Mouse (Mus musculus): Measurements from ENCODE around the gene Crat. TPM values are rescaled to one million over a fixed set of nuclear protein-coding genes. Genes with fewer than 3 reads are reported as not detected.

The Crat gene
- polyA plus RNA-seq, 1 experiment from 2014 or later: 37.4 TPM

DNA sequence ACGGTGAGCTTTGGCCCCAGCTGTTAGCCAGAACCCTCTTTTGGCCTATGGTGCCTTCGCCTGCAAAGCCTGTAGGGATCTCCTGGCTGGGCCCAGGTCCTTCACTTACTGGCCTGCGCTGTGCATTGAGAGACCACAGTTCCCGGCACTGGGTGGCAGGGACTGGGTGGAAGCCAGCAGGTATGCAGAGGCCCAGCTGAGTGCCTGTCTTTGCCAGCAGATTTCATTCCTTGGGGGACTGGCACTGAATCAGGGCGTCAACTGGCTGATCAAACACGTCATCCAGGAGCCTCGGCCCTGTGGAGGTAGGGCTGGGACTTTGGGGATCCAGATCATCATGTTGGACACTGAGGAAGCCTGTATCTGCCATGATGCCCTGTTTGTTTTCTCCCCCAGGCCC lies 19.9 kb downstream of the Crat start:
- peak overlapping the region; percentile 54 for H3K27ac ChIP-seq (ENCODE audit: low read length)
- no peaks in the 10 kb centered on the region for H3K9me3 ChIP-seq (ENCODE audit: low read length)
- H3K4me2 ChIP-seq (replicated peaks; ENCODE audit: low read depth, low read length): no peak overlapping the region
- no peaks in the 10 kb centered on the region for H3K27me3 ChIP-seq (replicated peaks; ENCODE audit: insufficient read depth, low read length)
- H3K4me3 ChIP-seq (ENCODE audit: low read depth, low read length): no peak overlapping the region
- no peak overlapping the region for H3K9ac ChIP-seq (replicated peaks; ENCODE audit: low read depth)
- TF ChIP-seq EP300 (IDR thresholded peaks at IDR 0.05) (no peak), CTCF (IDR thresholded peaks at IDR 0.05) (no peak)
- H3K4me1 ChIP-seq (ENCODE audit: insufficient read depth, low read depth, low read length): peaks cover 16% of the 10 kb centered on the region
- 0 out of 2 replicates have a peak, but pooled peaks cover 19% of the 10 kb centered on the region for H3K36me3 ChIP-seq (ENCODE audit: insufficient read depth, low read length)
- ATAC-seq (no peak), DNase-seq (ENCODE audit: low spot score) (peak; percentile 21)
- WGBS: 74% methylated on average over 7 of the region's 7 CpGs

DNA sequence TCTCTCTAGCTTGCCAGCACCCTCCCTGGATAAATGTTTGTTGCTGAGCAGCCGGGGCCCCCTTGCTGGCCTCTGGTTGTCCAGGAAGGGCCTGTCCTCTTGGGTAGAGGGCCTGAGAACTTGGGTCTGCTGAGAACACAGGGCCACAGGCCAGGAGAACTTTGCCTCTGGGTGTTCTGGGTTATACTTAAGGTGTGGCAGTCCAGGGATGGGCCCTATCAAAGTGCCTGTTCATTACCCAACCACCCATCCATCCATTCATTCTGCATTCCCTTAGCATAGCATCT lies 22.3 kb downstream of the Crat start:
- H3K9me3 ChIP-seq (ENCODE audit: low read length): no peaks in the 10 kb centered on the region
- peaks cover 16% of the 10 kb centered on the region for H3K4me1 ChIP-seq (ENCODE audit: insufficient read depth, low read depth, low read length)
- H3K9ac ChIP-seq (replicated peaks; ENCODE audit: low read depth): peak overlapping the region; percentile 73
- ATAC-seq: peak; percentile 6
- H3K4me3 ChIP-seq (ENCODE audit: low read depth, low read length): peak overlapping the region; percentile 87
- 33% methylated on average over 1 of the region's 1 CpGs for WGBS
- H3K27me3 ChIP-seq (replicated peaks; ENCODE audit: insufficient read depth, low read length): no peaks in the 10 kb centered on the region
- DNase-seq (ENCODE audit: low spot score): no peak
- 0 out of 2 replicates have a peak, but pooled peaks cover 18% of the 10 kb centered on the region for H3K36me3 ChIP-seq (ENCODE audit: insufficient read depth, low read length)
- peak overlapping the region; percentile 81 for H3K4me2 ChIP-seq (replicated peaks; ENCODE audit: low read depth, low read length)
- no peak for TF ChIP-seq EP300 (IDR thresholded peaks at IDR 0.05)
- peak overlapping the region; percentile 92 for H3K27ac ChIP-seq (ENCODE audit: low read length)

- H3K4me3 ChIP-seq (ENCODE audit: low read depth, low read length): peak overlapping the region; percentile 87
- H3K9me3 ChIP-seq (ENCODE audit: low read length): no peaks in the 10 kb centered on the region
- WGBS: 0% methylated on average over 44 of the region's 54 CpGs
- H3K27me3 ChIP-seq (replicated peaks; ENCODE audit: insufficient read depth, low read length): no peaks in the 10 kb centered on the region
- peak overlapping the region; percentile 73 for H3K9ac ChIP-seq (replicated peaks; ENCODE audit: low read depth)
- H3K27ac ChIP-seq (ENCODE audit: low read length): peak overlapping the region; percentile 92
- 0 out of 2 replicates have a peak, but pooled peaks cover 13% of the 10 kb centered on the region for H3K36me3 ChIP-seq (ENCODE audit: insufficient read depth, low read length)
- peaks cover 16% of the 10 kb centered on the region for H3K4me1 ChIP-seq (ENCODE audit: insufficient read depth, low read depth, low read length)
- DNase-seq (ENCODE audit: low spot score) (peak; percentile 95), ATAC-seq (peak; percentile 76)
- peak overlapping the region; percentile 81 for H3K4me2 ChIP-seq (replicated peaks; ENCODE audit: low read depth, low read length)
- TF ChIP-seq CTCF (IDR thresholded peaks at IDR 0.05) (0 out of 2 replicates have a peak, but pooled peaks have one; percentile 4), EP300 (IDR thresholded peaks at IDR 0.05) (peak; percentile 31; the same call in 1 of the 2 replicates)
Observed at GRCm38 (mm10) chr2:30392577-30393369, 22.8 kb downstream of the Crat start.

DNA sequence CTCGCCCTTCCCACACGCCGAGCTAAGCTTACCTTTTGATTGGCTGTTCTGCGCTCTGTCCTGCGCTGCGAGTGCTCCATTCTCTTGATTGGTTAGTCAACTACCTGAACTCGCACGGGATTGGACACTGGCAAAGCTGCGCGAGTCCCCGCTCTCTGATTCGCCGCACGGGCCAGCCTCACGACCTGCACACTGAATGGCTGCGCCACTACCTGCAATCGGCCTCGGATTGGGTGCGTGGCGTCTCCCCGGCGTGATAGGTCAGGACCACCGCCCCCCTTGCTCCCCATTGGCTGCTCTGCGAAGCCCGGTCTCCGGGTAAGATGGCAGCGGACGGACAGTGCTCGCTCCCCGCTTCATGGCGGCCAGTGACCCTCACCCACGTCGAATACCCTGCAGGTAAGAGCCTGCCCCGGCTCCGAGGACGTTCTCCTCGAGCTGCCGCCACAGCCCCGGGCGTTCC lies 23.5 kb downstream of the Crat start, which contains the start of gene Dolpp1:
Gene Dolpp1, plus strand, starts transcription at position 141 of the 463 bp plus-strand sequence.
- ATAC-seq: peak; percentile 93
- Histone ChIP-seq H3K36me3 (ENCODE audit: insufficient read depth, low read length) (0 out of 2 replicates have a peak, but pooled peaks cover 9% of the 10 kb centered on the region), H3K27ac (ENCODE audit: low read length) (peak within 1 kb of the TSS; percentile 92), H3K4me1 (ENCODE audit: insufficient read depth, low read depth, low read length) (peaks cover 16% of the 10 kb centered on the region), H3K27me3 (replicated peaks; ENCODE audit: insufficient read depth, low read length) (no peaks in the 10 kb centered on the region), H3K4me3 (ENCODE audit: low read depth, low read length) (peak within 1 kb of the TSS; percentile 87), H3K9ac (replicated peaks; ENCODE audit: low read depth) (peak within 1 kb of the TSS; percentile 73), H3K9me3 (ENCODE audit: low read length) (no peaks in the 10 kb centered on the region), H3K4me2 (replicated peaks; ENCODE audit: low read depth, low read length) (peak within 1 kb of the TSS; percentile 81)
- TF ChIP-seq CTCF (IDR thresholded peaks at IDR 0.05): 0 out of 2 replicates have a peak, but pooled peaks have one; percentile 8
- TF ChIP-seq EP300 (IDR thresholded peaks at IDR 0.05): peak; percentile 54; the same call in 1 of the 2 replicates
- WGBS: under 1% methylated on average over 38 of the region's 40 CpGs
- peak; percentile 99 for DNase-seq (ENCODE audit: low spot score)

- H3K9me3 ChIP-seq (ENCODE audit: low read length): no peaks in the 10 kb centered on the region
- H3K9ac ChIP-seq (replicated peaks; ENCODE audit: low read depth): no peak overlapping the region
- ATAC-seq (no peak), DNase-seq (ENCODE audit: low spot score) (no peak)
- 85% methylated on average over 2 of the region's 2 CpGs for WGBS
- TF ChIP-seq CTCF (IDR thresholded peaks at IDR 0.05) (peak; percentile 38; the same call in 1 of the 2 replicates), EP300 (IDR thresholded peaks at IDR 0.05) (no peak)
- H3K4me2 ChIP-seq (replicated peaks; ENCODE audit: low read depth, low read length): no peak overlapping the region
- peaks cover 8% of the 10 kb centered on the region; the same call in 1 of the 2 replicates for H3K4me1 ChIP-seq (ENCODE audit: insufficient read depth, low read depth, low read length)
- no peak overlapping the region for H3K4me3 ChIP-seq (ENCODE audit: low read depth, low read length)
- no peaks in the 10 kb centered on the region for H3K27me3 ChIP-seq (replicated peaks; ENCODE audit: insufficient read depth, low read length)
- H3K27ac ChIP-seq (ENCODE audit: low read length): no peak overlapping the region
- 0 out of 2 replicates have a peak, but pooled peaks cover 3% of the 10 kb centered on the region for H3K36me3 ChIP-seq (ENCODE audit: insufficient read depth, low read length)
Observed at GRCm38 (mm10) chr2:30389000-30389399, 26.6 kb downstream of the Crat start.

DNA sequence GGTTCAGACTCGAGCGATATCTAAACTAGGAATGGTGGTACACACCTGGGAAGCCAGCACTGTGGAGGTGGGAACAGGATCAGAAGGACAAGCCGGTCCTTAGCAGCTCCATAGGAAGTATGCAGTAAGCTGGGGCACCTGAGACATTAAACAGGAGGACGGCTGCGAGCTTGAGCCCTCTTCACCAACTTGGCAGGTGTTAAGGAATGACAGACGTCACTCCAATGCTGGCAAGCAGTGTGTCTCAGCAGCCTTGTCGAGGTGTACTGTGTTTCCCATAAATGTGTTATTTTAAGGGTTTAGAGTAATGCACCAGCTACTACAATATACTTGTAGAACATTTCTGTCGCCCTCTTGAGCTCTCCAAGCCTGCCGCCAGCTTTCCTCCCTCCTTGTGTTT lies 28.7 kb downstream of the Crat start:
- WGBS: 58% methylated on average over 9 of the region's 9 CpGs
- peak; percentile 40 for DNase-seq (ENCODE audit: low spot score)
- Histone ChIP-seq H3K4me3 (ENCODE audit: low read depth, low read length) (no peak overlapping the region), H3K9me3 (ENCODE audit: low read length) (no peaks in the 10 kb centered on the region), H3K36me3 (ENCODE audit: insufficient read depth, low read length) (peaks cover 5% of the 10 kb centered on the region), H3K9ac (replicated peaks; ENCODE audit: low read depth) (no peak overlapping the region), H3K27me3 (replicated peaks; ENCODE audit: insufficient read depth, low read length) (no peaks in the 10 kb centered on the region), H3K4me2 (replicated peaks; ENCODE audit: low read depth, low read length) (no peak overlapping the region), H3K27ac (ENCODE audit: low read length) (no peak overlapping the region), H3K4me1 (ENCODE audit: insufficient read depth, low read depth, low read length) (no peaks in the 10 kb centered on the region)
- no peak for TF ChIP-seq CTCF (IDR thresholded peaks at IDR 0.05)
- peak; percentile 64 for ATAC-seq
